Mouse (Mus musculus): ENCODE results near the gene Olfr1419.

DNA sequence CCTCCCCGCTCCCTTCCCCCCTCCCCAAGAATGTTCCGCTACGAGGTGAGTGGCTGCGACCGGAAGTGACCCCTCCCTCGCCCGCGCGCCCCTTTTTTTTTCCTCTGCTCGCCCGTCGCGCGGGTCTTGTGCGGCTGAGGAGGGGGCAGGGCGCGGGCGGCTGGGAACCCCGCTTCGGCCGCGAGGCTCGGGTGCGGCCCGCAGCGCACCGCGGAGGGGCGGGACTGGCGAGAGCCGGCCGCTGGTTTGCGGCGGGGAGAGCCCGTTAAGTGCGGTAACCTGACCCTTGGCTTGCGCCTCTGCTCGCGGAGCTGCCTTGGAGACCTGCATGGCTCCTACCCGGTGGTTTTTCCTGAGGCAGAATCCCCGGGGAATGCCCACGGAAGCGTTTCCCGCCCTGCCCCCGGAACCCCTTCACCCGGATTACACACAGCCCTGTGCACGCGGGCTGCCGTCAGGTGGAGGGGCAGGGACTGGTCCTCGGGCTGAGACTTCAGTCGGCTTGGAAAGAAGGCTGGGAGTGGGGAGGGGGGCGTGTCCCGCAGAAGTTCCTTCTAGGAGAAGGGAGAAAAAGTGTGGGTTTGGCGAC, 37.7 kb upstream of the Olfr1419 start:
- TF ChIP-seq POLR2A (IDR thresholded peaks at IDR 0.05; ENCODE audit: low read depth, low read length), result no peak
- TF ChIP-seq MAFK (IDR thresholded peaks at IDR 0.05; ENCODE audit: insufficient replicate concordance, low read length), result no peak
- no peak for TF ChIP-seq HCFC1 (IDR thresholded peaks at IDR 0.05; ENCODE audit: low read depth, low read length)
- TF ChIP-seq MXI1 (IDR thresholded peaks at IDR 0.05; ENCODE audit: low read depth, low read length), result peak; percentile 81
- TF ChIP-seq CTCF (conservative IDR thresholded peaks at IDR 0.05 in 1 of 2, IDR thresholded peaks at IDR 0.05 in 1 of 2; ENCODE audit: low read depth in 2 of 2, low read length in 2 of 2), result no peak
- TF ChIP-seq BHLHE40 (IDR thresholded peaks at IDR 0.05; ENCODE audit: low read depth, low read length), result peak; percentile 27; the same call in 1 of the 2 replicates
- no peak for TF ChIP-seq NELFE (IDR thresholded peaks at IDR 0.05; ENCODE audit: low read depth, low read length)
- no peak for TF ChIP-seq RAD21 (IDR thresholded peaks at IDR 0.05; ENCODE audit: low read depth, low read length)
- no peak for TF ChIP-seq EP300 (IDR thresholded peaks at IDR 0.05; ENCODE audit: low read length)
- 0 out of 2 replicates have a peak, but pooled peaks have one; percentile 5 for TF ChIP-seq E2F4 (IDR thresholded peaks at IDR 0.05; ENCODE audit: insufficient replicate concordance, low read depth, low read length)
- no peak for TF ChIP-seq USF1 (IDR thresholded peaks at IDR 0.05; ENCODE audit: low read depth, low read length)
- TF ChIP-seq SMC3 (IDR thresholded peaks at IDR 0.05; ENCODE audit: low read depth, low read length), result no peak

Measured in CH12.LX (cell line).